Mouse (Mus musculus) liver, embryonic 14.5 days (tissue): ENCODE data around the gene Sf3a2.

Experiments used
- CTCF ChIP-seq: IDR thresholded peaks from 2 replicates; pipeline ENCODE4 v1.5.1; 2016; ENCODE audit warnings: antibody characterized with exemption, low read depth, control low read depth
- EP300 ChIP-seq: IDR thresholded peaks from 2 replicates; pipeline ENCODE4 v1.6.1; 2016; ENCODE audit warnings: antibody characterized with exemption, low read depth

GRCm38 (mm10) chr10:80839848-80840247 is 41.9 kb downstream of the Sf3a2 start:
- TF ChIP-seq CTCF (no peak), EP300 (no peak)
